Mouse (Mus musculus): Measurements from ENCODE around the gene Zfp62. TPM values are rescaled to one million over a fixed set of nuclear protein-coding genes. Genes with fewer than 3 reads are reported as not detected.
"Not testable (repeated sequence)": the region's sequence is repeated elsewhere in the genome, so short reads cannot be mapped to it uniquely, and the experiment has no call there.

Zfp62 gene
- polyA plus RNA-seq, 1 experiment from 2014 or later = 19.6 TPM

DNA sequence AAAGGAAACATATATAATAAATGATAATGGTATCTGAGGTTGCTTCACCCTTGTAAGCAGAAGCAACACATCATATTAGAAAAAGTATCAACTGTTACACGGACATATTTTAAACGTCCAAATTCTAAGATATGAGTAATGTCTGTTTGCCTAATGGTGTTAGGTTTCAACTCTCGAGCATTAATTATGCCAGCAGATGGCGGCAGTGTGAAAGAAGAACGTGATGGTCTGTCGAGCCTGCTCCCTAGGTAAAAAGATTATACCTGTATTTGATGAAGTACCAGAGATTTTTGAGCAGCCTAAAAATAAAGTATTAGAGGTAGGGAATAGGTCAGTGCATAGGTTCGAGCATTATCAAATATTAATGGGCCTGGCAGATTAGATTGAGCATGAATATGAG, 13.4 kb upstream of the Zfp62 start:
- no peak overlapping the region for H3K27ac ChIP-seq (ENCODE audit: low read length)
- ATAC-seq (0 out of 2 replicates have a peak, but pooled peaks have one; percentile 41), DNase-seq (ENCODE audit: low spot score) (peak; percentile 75)
- H3K9me3 ChIP-seq (ENCODE audit: low read length) = no peaks in the 10 kb centered on the region
- 3% methylated on average over 7 of the region's 7 CpGs for WGBS
- TF ChIP-seq EP300 (IDR thresholded peaks at IDR 0.05) = no peak
- TF ChIP-seq CTCF (IDR thresholded peaks at IDR 0.05) = peak; percentile 81
- H3K4me3 ChIP-seq (ENCODE audit: low read depth, low read length) = no peak overlapping the region
- no peaks in the 10 kb centered on the region for H3K27me3 ChIP-seq (replicated peaks; ENCODE audit: insufficient read depth, low read length)
- no peaks in the 10 kb centered on the region for H3K36me3 ChIP-seq (ENCODE audit: insufficient read depth, low read length)
- no peak overlapping the region for H3K9ac ChIP-seq (replicated peaks; ENCODE audit: low read depth)
- H3K4me2 ChIP-seq (replicated peaks; ENCODE audit: low read depth, low read length) = no peak overlapping the region
- no peaks in the 10 kb centered on the region for H3K4me1 ChIP-seq (ENCODE audit: insufficient read depth, low read depth, low read length)

DNA sequence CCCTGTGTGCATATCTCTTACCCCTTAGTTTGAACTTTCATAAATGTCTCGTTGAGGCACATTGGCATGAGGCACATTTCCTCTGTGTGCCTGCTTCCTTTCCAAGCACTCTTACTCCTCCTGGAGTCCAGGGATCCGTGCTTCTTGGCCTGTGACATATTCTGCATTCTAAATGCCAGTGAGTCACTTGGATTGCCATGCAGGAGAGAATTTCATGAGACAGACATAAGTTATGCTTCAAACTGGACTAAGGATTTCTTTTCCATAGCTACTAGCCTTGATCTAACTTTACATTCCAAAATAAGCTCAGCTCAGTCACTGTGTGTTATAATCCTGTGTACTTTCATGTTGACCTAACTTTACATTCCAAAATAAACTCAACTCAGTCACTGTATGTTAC, 12.0 kb upstream of the Zfp62 start:
- Histone ChIP-seq H3K4me3 (ENCODE audit: low read depth, low read length) (no peak overlapping the region), H3K9ac (replicated peaks; ENCODE audit: low read depth) (no peak overlapping the region), H3K27me3 (replicated peaks; ENCODE audit: insufficient read depth, low read length) (no peaks in the 10 kb centered on the region), H3K9me3 (ENCODE audit: low read length) (no peaks in the 10 kb centered on the region), H3K4me2 (replicated peaks; ENCODE audit: low read depth, low read length) (no peak overlapping the region), H3K36me3 (ENCODE audit: insufficient read depth, low read length) (no peaks in the 10 kb centered on the region), H3K27ac (ENCODE audit: low read length) (no peak overlapping the region), H3K4me1 (ENCODE audit: insufficient read depth, low read depth, low read length) (no peaks in the 10 kb centered on the region)
- WGBS = 28% methylated on average over 2 of the region's 2 CpGs
- TF ChIP-seq CTCF (IDR thresholded peaks at IDR 0.05) (no peak), EP300 (IDR thresholded peaks at IDR 0.05) (no peak)
- no peak for DNase-seq (ENCODE audit: low spot score)
- no peak for ATAC-seq

DNA sequence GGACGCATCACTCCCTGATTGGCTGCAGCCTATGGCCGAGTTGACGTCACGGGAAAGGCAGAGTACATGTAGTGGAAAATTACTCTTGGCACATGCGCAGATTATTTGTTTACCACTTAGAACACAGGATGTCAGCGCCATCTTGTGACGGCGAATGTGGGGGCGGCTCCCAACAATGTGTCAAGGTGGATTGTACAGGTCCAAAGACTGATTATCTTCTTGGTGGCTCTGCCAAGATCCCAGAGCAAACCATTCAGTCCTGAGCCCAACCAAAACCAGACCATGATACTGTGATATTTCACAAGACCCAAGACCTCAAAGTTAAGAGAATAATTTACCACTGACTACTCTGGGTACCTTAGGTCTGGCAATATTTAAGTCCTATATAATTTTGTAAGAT, 8.3 kb upstream of the Zfp62 start:
- not testable (repeated sequence) for H3K4me1 ChIP-seq (ENCODE audit: insufficient read depth, low read depth, low read length); H3K27ac ChIP-seq (ENCODE audit: low read length); H3K4me2 ChIP-seq (replicated peaks; ENCODE audit: low read depth, low read length); ATAC-seq; H3K4me3 ChIP-seq (ENCODE audit: low read depth, low read length); H3K27me3 ChIP-seq (replicated peaks; ENCODE audit: insufficient read depth, low read length); H3K9me3 ChIP-seq (ENCODE audit: low read length); H3K36me3 ChIP-seq (ENCODE audit: insufficient read depth, low read length); DNase-seq (ENCODE audit: low spot score); H3K9ac ChIP-seq (replicated peaks; ENCODE audit: low read depth)
- WGBS = 92% methylated on average over 9 of the region's 9 CpGs

DNA sequence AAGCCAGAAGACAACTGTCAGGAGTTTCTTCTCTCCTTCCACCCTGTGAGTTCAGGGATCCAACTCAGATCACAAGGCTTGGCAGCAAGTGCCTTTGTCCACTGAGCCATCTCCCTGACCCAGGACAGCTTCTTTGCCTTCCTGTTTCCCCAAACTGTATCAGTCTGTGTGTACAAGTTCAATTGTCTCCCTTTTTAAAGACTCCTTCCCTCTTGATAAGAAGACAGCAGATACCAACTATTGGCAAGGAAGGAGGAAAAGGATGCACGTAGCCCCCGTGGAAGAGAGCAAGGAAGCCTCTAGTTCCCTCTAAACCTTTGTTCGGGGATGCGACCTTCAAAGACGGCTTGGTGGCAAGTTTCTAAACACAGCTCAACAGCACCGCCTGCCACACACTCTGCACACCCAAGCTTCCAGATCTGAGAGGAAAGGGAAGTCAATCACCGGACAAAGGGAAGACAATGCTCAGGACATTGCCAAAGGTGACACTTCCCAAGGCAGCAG, 7.2 kb upstream of the Zfp62 start:
- H3K27ac ChIP-seq (ENCODE audit: low read length) = no peak overlapping the region
- no peaks in the 10 kb centered on the region for H3K27me3 ChIP-seq (replicated peaks; ENCODE audit: insufficient read depth, low read length)
- no peak overlapping the region for H3K4me2 ChIP-seq (replicated peaks; ENCODE audit: low read depth, low read length)
- 59% methylated on average over 7 of the region's 7 CpGs for WGBS
- DNase-seq (ENCODE audit: low spot score) (peak; percentile 53), ATAC-seq (peak; percentile 83)
- TF ChIP-seq CTCF (IDR thresholded peaks at IDR 0.05) (peak; percentile 45), EP300 (IDR thresholded peaks at IDR 0.05) (peak; percentile 80)
- no peaks in the 10 kb centered on the region for H3K9me3 ChIP-seq (ENCODE audit: low read length)
- H3K9ac ChIP-seq (replicated peaks; ENCODE audit: low read depth) = no peak overlapping the region
- no peaks in the 10 kb centered on the region for H3K36me3 ChIP-seq (ENCODE audit: insufficient read depth, low read length)
- no peaks in the 10 kb centered on the region for H3K4me1 ChIP-seq (ENCODE audit: insufficient read depth, low read depth, low read length)
- H3K4me3 ChIP-seq (ENCODE audit: low read depth, low read length) = no peak overlapping the region

DNA sequence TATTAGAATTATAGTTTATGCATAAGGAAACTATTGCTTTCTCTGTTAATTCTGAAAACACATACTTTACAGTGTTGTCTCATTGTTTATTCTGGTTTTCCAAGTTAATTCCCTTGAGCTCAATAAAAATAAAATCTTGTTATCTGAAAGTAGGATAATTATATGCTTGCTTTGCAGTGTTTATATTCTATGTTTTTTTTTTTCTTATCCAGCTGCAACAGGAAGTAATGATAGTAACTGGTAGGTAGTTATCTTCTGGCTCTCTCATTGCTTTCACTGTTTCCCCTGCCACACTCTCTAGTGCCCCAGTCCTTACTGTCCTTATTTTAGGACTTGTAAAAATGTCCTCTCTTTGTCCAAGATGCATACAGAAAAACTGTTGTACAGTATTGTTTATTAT, 2.4 kb upstream of the Zfp62 start:
- DNase-seq (ENCODE audit: low spot score) = no peak
- no peak for ATAC-seq

DNA sequence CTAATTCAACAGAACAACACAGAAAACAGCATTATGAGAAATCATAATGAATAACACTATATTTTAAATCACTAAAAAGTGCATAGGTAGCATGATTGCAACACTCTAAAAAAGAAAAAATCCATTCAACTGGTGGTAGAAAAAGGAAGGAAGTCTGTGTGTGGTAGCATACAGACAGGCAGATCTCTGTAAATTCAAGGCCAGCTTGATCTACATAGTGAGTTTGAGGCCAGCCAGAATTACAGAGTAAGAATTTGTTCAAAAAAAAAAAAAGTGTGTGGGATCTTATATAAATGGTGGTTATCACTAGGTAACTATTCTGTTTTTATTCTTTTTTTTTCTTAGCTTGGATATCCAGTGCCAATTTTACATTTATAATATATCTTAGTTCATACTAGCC, 1.9 kb upstream of the Zfp62 start:
- TF ChIP-seq CTCF (IDR thresholded peaks at IDR 0.05) (no peak), EP300 (IDR thresholded peaks at IDR 0.05) (no peak)
- H3K4me2 ChIP-seq (replicated peaks; ENCODE audit: low read depth, low read length) = no peak overlapping the region
- no peaks in the 10 kb centered on the region for H3K9me3 ChIP-seq (ENCODE audit: low read length)
- H3K27ac ChIP-seq (ENCODE audit: low read length) = no peak overlapping the region
- H3K9ac ChIP-seq (replicated peaks; ENCODE audit: low read depth) = no peak overlapping the region
- H3K4me1 ChIP-seq (ENCODE audit: insufficient read depth, low read depth, low read length) = peaks cover 7% of the 10 kb centered on the region; the same call in 1 of the 2 replicates
- no peaks in the 10 kb centered on the region for H3K36me3 ChIP-seq (ENCODE audit: insufficient read depth, low read length)
- no peak for DNase-seq (ENCODE audit: low spot score)
- no peak for ATAC-seq
- H3K4me3 ChIP-seq (ENCODE audit: low read depth, low read length) = no peak overlapping the region
- H3K27me3 ChIP-seq (replicated peaks; ENCODE audit: insufficient read depth, low read length) = no peaks in the 10 kb centered on the region

More for the DNA sequence above, 2.4 kb upstream of the Zfp62 start:
- no peaks in the 10 kb centered on the region for H3K27me3 ChIP-seq (replicated peaks; ENCODE audit: insufficient read depth, low read length)
- H3K27ac ChIP-seq (ENCODE audit: low read length) = no peak overlapping the region
- H3K36me3 ChIP-seq (ENCODE audit: insufficient read depth, low read length) = no peaks in the 10 kb centered on the region
- TF ChIP-seq CTCF (IDR thresholded peaks at IDR 0.05) (no peak), EP300 (IDR thresholded peaks at IDR 0.05) (no peak)
- H3K4me2 ChIP-seq (replicated peaks; ENCODE audit: low read depth, low read length) = no peak overlapping the region
- H3K9me3 ChIP-seq (ENCODE audit: low read length) = no peaks in the 10 kb centered on the region
- H3K9ac ChIP-seq (replicated peaks; ENCODE audit: low read depth) = no peak overlapping the region
- peaks cover 7% of the 10 kb centered on the region; the same call in 1 of the 2 replicates for H3K4me1 ChIP-seq (ENCODE audit: insufficient read depth, low read depth, low read length)
- H3K4me3 ChIP-seq (ENCODE audit: low read depth, low read length) = no peak overlapping the region

DNA sequence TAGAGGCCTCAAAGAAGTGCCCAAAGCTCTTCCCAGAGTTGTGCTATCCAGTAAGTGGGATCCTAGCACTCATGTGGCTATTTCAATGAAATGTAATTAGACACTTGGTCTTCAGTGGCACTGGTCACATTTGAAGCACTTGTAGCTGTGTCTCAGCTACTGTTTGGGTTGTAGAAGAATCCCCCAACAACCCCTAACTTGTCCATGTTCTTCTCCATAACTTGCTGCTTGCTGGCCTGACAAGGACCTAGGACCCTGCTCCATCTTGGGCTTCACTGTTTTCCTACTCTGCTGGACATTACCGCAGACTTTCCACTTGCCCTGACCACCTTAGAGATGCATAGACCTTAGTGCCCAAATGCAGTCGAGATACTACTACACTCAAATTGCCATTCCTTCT, 1.0 kb upstream of the Zfp62 start:
- ATAC-seq (no peak), DNase-seq (ENCODE audit: low spot score) (no peak)
- Histone ChIP-seq H3K9me3 (ENCODE audit: low read length) (no peaks in the 10 kb centered on the region), H3K36me3 (ENCODE audit: insufficient read depth, low read length) (no peaks in the 10 kb centered on the region), H3K27ac (ENCODE audit: low read length) (peak overlapping the region; percentile 99), H3K4me1 (ENCODE audit: insufficient read depth, low read depth, low read length) (peaks cover 7% of the 10 kb centered on the region; the same call in 1 of the 2 replicates), H3K27me3 (replicated peaks; ENCODE audit: insufficient read depth, low read length) (no peaks in the 10 kb centered on the region), H3K9ac (replicated peaks; ENCODE audit: low read depth) (peak overlapping the region; percentile 96), H3K4me3 (ENCODE audit: low read depth, low read length) (peak overlapping the region; percentile 87), H3K4me2 (replicated peaks; ENCODE audit: low read depth, low read length) (peak overlapping the region; percentile 82)
- 35% methylated on average over 2 of the region's 2 CpGs for WGBS
- TF ChIP-seq EP300 (IDR thresholded peaks at IDR 0.05) (no peak), CTCF (IDR thresholded peaks at IDR 0.05) (no peak)

All from lung, postnatal 0 days (tissue).